Mouse (Mus musculus): Measurements from ENCODE around the gene Mbl2.
"Not testable (repeated sequence)": the region's sequence is repeated elsewhere in the genome, so short reads cannot be mapped to it uniquely, and the experiment has no call there.

Mbl2 gene

GRCm38 (mm10) chr19:30232691-30233090, at the start of gene Mbl2:
Gene Mbl2, plus strand, starts transcription at chr19:30232942.
- no peak for DNase-seq (ENCODE audit: extremely low read depth, low read depth, low spot score)

GRCm38 (mm10) chr19:30185536-30185935, 47.2 kb upstream of the Mbl2 start:
- DNase-seq (ENCODE audit: extremely low read depth, low read depth, low spot score), result no peak

GRCm38 (mm10) chr19:30187232-30187631, 45.5 kb upstream of the Mbl2 start:
- DNase-seq (ENCODE audit: extremely low read depth, low read depth, low spot score), result no peak

GRCm38 (mm10) chr19:30194999-30195398, 37.7 kb upstream of the Mbl2 start:
- DNase-seq (ENCODE audit: extremely low read depth, low read depth, low spot score), result no peak

GRCm38 (mm10) chr19:30202177-30202576, 30.6 kb upstream of the Mbl2 start:
- DNase-seq (ENCODE audit: extremely low read depth, low read depth, low spot score), result no peak

GRCm38 (mm10) chr19:30205159-30205816, 27.5 kb upstream of the Mbl2 start:
- no peak for DNase-seq (ENCODE audit: extremely low read depth, low read depth, low spot score)

GRCm38 (mm10) chr19:30205874-30206273, 26.9 kb upstream of the Mbl2 start:
- no peak for DNase-seq (ENCODE audit: extremely low read depth, low read depth, low spot score)

- no peak for DNase-seq (ENCODE audit: extremely low read depth, low read depth, low spot score)
Observed at GRCm38 (mm10) chr19:30206981-30207380, 25.8 kb upstream of the Mbl2 start.

- DNase-seq (ENCODE audit: extremely low read depth, low read depth, low spot score), result not testable (repeated sequence)
Observed at GRCm38 (mm10) chr19:30209006-30209405, 23.7 kb upstream of the Mbl2 start.

- DNase-seq (ENCODE audit: extremely low read depth, low read depth, low spot score), result no peak
Observed at GRCm38 (mm10) chr19:30214026-30214425, 18.7 kb upstream of the Mbl2 start.

GRCm38 (mm10) chr19:30215736-30216135, 17.0 kb upstream of the Mbl2 start:
- DNase-seq (ENCODE audit: extremely low read depth, low read depth, low spot score), result not testable (repeated sequence)

GRCm38 (mm10) chr19:30216186-30216585, 16.6 kb upstream of the Mbl2 start:
- no peak for DNase-seq (ENCODE audit: extremely low read depth, low read depth, low spot score)

- DNase-seq (ENCODE audit: extremely low read depth, low read depth, low spot score), result no peak
Observed at GRCm38 (mm10) chr19:30217335-30217734, 15.4 kb upstream of the Mbl2 start.

GRCm38 (mm10) chr19:30222593-30222992, 10.1 kb upstream of the Mbl2 start:
- DNase-seq (ENCODE audit: extremely low read depth, low read depth, low spot score), result not testable (repeated sequence)

- DNase-seq (ENCODE audit: extremely low read depth, low read depth, low spot score), result no peak
Observed at GRCm38 (mm10) chr19:30229477-30229876, 3.3 kb upstream of the Mbl2 start.

- DNase-seq (ENCODE audit: extremely low read depth, low read depth, low spot score), result no peak
Observed at GRCm38 (mm10) chr19:30234416-30234815, 1.7 kb downstream of the Mbl2 start.

- no peak for DNase-seq (ENCODE audit: extremely low read depth, low read depth, low spot score)
Observed at GRCm38 (mm10) chr19:30247359-30247758, 14.6 kb downstream of the Mbl2 start.

- DNase-seq (ENCODE audit: extremely low read depth, low read depth, low spot score), result no peak
Observed at GRCm38 (mm10) chr19:30248822-30249221, 16.1 kb downstream of the Mbl2 start.

GRCm38 (mm10) chr19:30252253-30252652, 19.5 kb downstream of the Mbl2 start:
- no peak for DNase-seq (ENCODE audit: extremely low read depth, low read depth, low spot score)

GRCm38 (mm10) chr19:30256339-30256738, 23.6 kb downstream of the Mbl2 start:
- DNase-seq (ENCODE audit: extremely low read depth, low read depth, low spot score), result no peak

GRCm38 (mm10) chr19:30281125-30281524, 48.4 kb downstream of the Mbl2 start:
- no peak for DNase-seq (ENCODE audit: extremely low read depth, low read depth, low spot score)

- DNase-seq (ENCODE audit: extremely low read depth, low read depth, low spot score), result no peak
Observed at GRCm38 (mm10) chr19:30287899-30288490, 55.3 kb downstream of the Mbl2 start.
